Comparison of ENCODE assay signal across 12 mouse cellular contexts in genomic region chr17:31089848-31090247, GRCm38 (mm10). TPM values are rescaled to one million over a fixed set of nuclear protein-coding genes. Genes with fewer than 3 reads are reported as not detected.
DNase-seq lines count a peak whose midpoint lies in the region; ATAC-seq lines count a peak whose summit lies in the region.
"Had no signal": no experiment of that assay in that cellular context is flagged by ENCODE, and none has a peak within 500 bp of the region (broad histone marks: within the 10 kb centered on the region; RNA-seq: fewer than 3 reads in every experiment).

No protein-coding gene starts in this region.

- no peak for ATAC-seq in neural tube, embryonic 11.5 days (ENCODE audit: insufficient read depth, low FRiP score, low TSS enrichment)
- ATAC-seq: intestine, postnatal 0 days had no signal

- peak overlapping the region; percentile 69; the same call in 1 of the 2 replicates for H3K27ac ChIP-seq in heart, embryonic 10.5 days
- H3K27ac ChIP-seq in neural tube, embryonic 11.5 days (ENCODE audit: low read depth, low read length): peak overlapping the region; percentile 42; the same call in 1 of the 2 replicates

- no peak overlapping the region for H3K4me3 ChIP-seq in heart, embryonic 10.5 days
- no peak overlapping the region for H3K4me3 ChIP-seq in neural tube, embryonic 11.5 days (ENCODE audit: low read depth, low read length)
- H3K4me3 ChIP-seq: limb, embryonic 15.5 days had no signal

- no peak overlapping the region for H3K9ac ChIP-seq in neural tube, embryonic 11.5 days (ENCODE audit: low read length)
- H3K9ac ChIP-seq: limb, embryonic 15.5 days had no signal

- WGBS in heart, embryonic 10.5 days: 57% methylated on average over 8 of the region's 8 CpGs
- WGBS in neural tube, embryonic 11.5 days: 87% methylated on average over 8 of the region's 8 CpGs

- H3K4me2 ChIP-seq in neural tube, embryonic 11.5 days (ENCODE audit: low read depth): no peak overlapping the region
- H3K4me2 ChIP-seq: limb, embryonic 15.5 days had no signal

- peaks cover 3% of the 10 kb centered on the region; the same call in 1 of the 2 replicates for H3K9me3 ChIP-seq in heart, embryonic 10.5 days
- H3K9me3 ChIP-seq in neural tube, embryonic 11.5 days (ENCODE audit: control insufficient read depth, low read length): no peaks in the 10 kb centered on the region
- H3K9me3 ChIP-seq: limb, embryonic 15.5 days had no signal

- peaks cover 6% of the 10 kb centered on the region for H3K36me3 ChIP-seq in heart, embryonic 10.5 days
- H3K36me3 ChIP-seq in neural tube, embryonic 11.5 days (ENCODE audit: control insufficient read depth, insufficient read depth, low read length): no peaks in the 10 kb centered on the region
- H3K36me3 ChIP-seq: limb, embryonic 15.5 days had no signal

- peaks cover 48% of the 10 kb centered on the region for H3K4me1 ChIP-seq in heart, embryonic 10.5 days
- H3K4me1 ChIP-seq in neural tube, embryonic 11.5 days (ENCODE audit: control insufficient read depth, insufficient read depth, low read length): peaks cover 21% of the 10 kb centered on the region

- DNase-seq in heart, embryonic 10.5 days (ENCODE audit: low spot score): no peak
- no peak for DNase-seq in heart, adult 18-20 months
- DNase-seq in neural tube, embryonic 11.5 days (ENCODE audit: low spot score): no peak
- DNase-seq in neural tube, embryonic 10.5 days (ENCODE audit: extremely low spot score, low spot score): no peak
- DNase-seq in lung, postnatal 36 days: peak; percentile 58
- no peak for DNase-seq in ovary, postnatal 14 days (ENCODE audit: low spot score)
- no peak for DNase-seq in layer of hippocampus, postnatal 14 days (ENCODE audit: low spot score in 2 of 2)
- DNase-seq in urinary bladder, postnatal 14 days (ENCODE audit: low spot score): no peak
- DNase-seq: adrenal gland, adult 8-10 months had no signal

- peaks cover 6% of the 10 kb centered on the region; the same call in 1 of the 2 replicates for H3K27me3 ChIP-seq in heart, embryonic 10.5 days (ENCODE audit: insufficient read depth, poor library complexity, severe bottlenecking)
- no peaks in the 10 kb centered on the region for H3K27me3 ChIP-seq in neural tube, embryonic 11.5 days (ENCODE audit: control insufficient read depth, insufficient read depth, low read length)
- H3K27me3 ChIP-seq: limb, embryonic 15.5 days had no signal

RNA-seq across cellular contexts. Expression of gene Abcg1, which starts 32.4 kb away (rescaled TPM):
- 4.9 and 6.0 TPM in 2 replicates for polyA plus RNA-seq in heart, embryonic 10.5 days (2016; fragmentation: Nextera tagmentation; extraction: Ambion mirVana)
- 1 to 10 TPM; 7.9 to 8.9 TPM for total RNA-seq in heart, adult 18-20 months (2021)
- 8.5 and 9.7 TPM in 2 replicates for polyA plus RNA-seq in neural tube, embryonic 11.5 days (2014; fragmentation: Nextera tagmentation; extraction: Ambion mirVana)
- total RNA-seq in layer of hippocampus, postnatal 14 days (2021): 10 to 100 TPM; 37.4 to 40.6 TPM

RNA-seq across cellular contexts. Expression of gene Tff3, which starts 39.6 kb away (rescaled TPM):
- 0.50 TPM in 1 of 2 replicates, not detected in the other for polyA plus RNA-seq in heart, embryonic 10.5 days (2016; fragmentation: Nextera tagmentation; extraction: Ambion mirVana)
- total RNA-seq in heart, adult 18-20 months (2021): not detected
- 0.53 TPM in 1 of 2 replicates, not detected in the other for polyA plus RNA-seq in neural tube, embryonic 11.5 days (2014; fragmentation: Nextera tagmentation; extraction: Ambion mirVana)
- not detected for total RNA-seq in layer of hippocampus, postnatal 14 days (2021)
- total RNA-seq: adrenal gland, adult 8-10 months had no signal
- polyA plus RNA-seq: C2C12 had no signal

RNA-seq across cellular contexts. Expression of gene Tff2, which starts 54.2 kb away (rescaled TPM):
- polyA plus RNA-seq in heart, embryonic 10.5 days (2016; fragmentation: Nextera tagmentation; extraction: Ambion mirVana): not detected in 2 replicates
- not detected for total RNA-seq in heart, adult 18-20 months (2021)
- not detected in 2 replicates for polyA plus RNA-seq in neural tube, embryonic 11.5 days (2014; fragmentation: Nextera tagmentation; extraction: Ambion mirVana)
- not detected for total RNA-seq in layer of hippocampus, postnatal 14 days (2021)
- total RNA-seq: adrenal gland, adult 8-10 months had no signal
- polyA plus RNA-seq: C2C12; limb, embryonic 15.5 days had no signal
